Mouse (Mus musculus) liver, adult 2 months (tissue): ENCODE measurements around the gene Bbs9. TPM values are rescaled to one million over a fixed set of nuclear protein-coding genes. Genes with fewer than 3 reads are reported as not detected.

ENCODE experiments used
- DNase-seq: peaks from one replicate; pipeline ENCODE4 v3.0.0-alpha.2; 2011; ENCODE audit warnings: low read depth, low spot score; ENCODE audit errors: extremely low read depth
- H3K27ac ChIP-seq: fragments of 200-500 bp; replicated peaks from 2 replicates; pipeline ENCODE4 v1.5.1; 2012; ENCODE audit warnings: low read depth, mild to moderate bottlenecking, control low read depth, inconsistent platforms, low read length; ENCODE audit not compliant: insufficient read depth
- H3K27me3 ChIP-seq: fragments of 200-500 bp; 2 replicates; pipeline ENCODE4 v1.6.1; 2012; ENCODE audit warnings: mild to moderate bottlenecking, moderate library complexity, low read length, inconsistent platforms; ENCODE audit not compliant: control insufficient read depth, insufficient read depth
- H3K36me3 ChIP-seq: fragments of 200-500 bp; 2 replicates; pipeline ENCODE4 v1.6.1; 2012; ENCODE audit warnings: low read length, inconsistent platforms; ENCODE audit not compliant: control insufficient read depth, insufficient read depth
- H3K4me1 ChIP-seq: fragments of 200-500 bp; 2 replicates; pipeline ENCODE4 v1.6.1; 2011; ENCODE audit warnings: low read length; ENCODE audit not compliant: control insufficient read depth, insufficient read depth
- H3K4me3 ChIP-seq: fragments of 200-500 bp; 2 replicates; pipeline ENCODE4 v1.5.1; 2011; ENCODE audit warnings: low read depth, mild to moderate bottlenecking, control low read depth, low read length, moderate library complexity; ENCODE audit not compliant: insufficient read depth
- H3K79me2 ChIP-seq: fragments of 200-500 bp; 2 replicates; pipeline ENCODE4 v1.6.1; 2012; ENCODE audit warnings: inconsistent platforms, mild to moderate bottlenecking, low read length, moderate library complexity; ENCODE audit not compliant: control insufficient read depth, insufficient read depth
- H3K9ac ChIP-seq: fragments of 200-500 bp; 2 replicates; pipeline ENCODE4 v1.6.1; 2012; ENCODE audit warnings: low read depth, mild to moderate bottlenecking, control low read depth, inconsistent platforms, low read length
- CTCF ChIP-seq: fragments of 200-500 bp; IDR thresholded peaks from 2 replicates; pipeline ENCODE4 v1.5.1; 2011; ENCODE audit warnings: low read depth, low read length, control low read depth
- POLR2A ChIP-seq: fragments of 200-500 bp; IDR thresholded peaks from 2 replicates; pipeline ENCODE4 v1.6.1; 2011; ENCODE audit warnings: low read length, control low read depth; ENCODE audit not compliant: insufficient read depth; ENCODE audit errors: extremely low read depth
- WGBS: fragments of 180-500 bp; shearing (Covaris S2); methylation state at CpG from one replicate; pipeline ENCODE4 v1.1.7; 2018; 5-methylcytosine and 5-hydroxymethylcytosine counted together
- polyA plus RNA-seq: library from polyadenylated mRNA; depleted of rRNA; stranded (reverse); fragments of >200 nt; gene quantifications from 2 replicates; pipeline ENCODE4 v1.2.3, GENCODE M21; 2012
- total RNA-seq: library from RNA; depleted of rRNA; stranded (reverse); fragments of >200 nt; gene quantifications from 2 replicates; pipeline ENCODE4 v1.2.3, GENCODE M21; 2014

The Bbs9 gene
- total and polyA plus RNA-seq, 2 experiments = 3.3 to 8.0 TPM

- no peak for TF ChIP-seq POLR2A
- no peak for TF ChIP-seq CTCF
- 100% methylated on average over 1 of the region's 1 CpGs for whole genome bisulfite sequencing
- H3K27ac ChIP-seq = no peak overlapping the region
Observed at GRCm38 (mm10) chr9:22650781-22651180, 175.3 kb downstream of the Bbs9 start.

DNA sequence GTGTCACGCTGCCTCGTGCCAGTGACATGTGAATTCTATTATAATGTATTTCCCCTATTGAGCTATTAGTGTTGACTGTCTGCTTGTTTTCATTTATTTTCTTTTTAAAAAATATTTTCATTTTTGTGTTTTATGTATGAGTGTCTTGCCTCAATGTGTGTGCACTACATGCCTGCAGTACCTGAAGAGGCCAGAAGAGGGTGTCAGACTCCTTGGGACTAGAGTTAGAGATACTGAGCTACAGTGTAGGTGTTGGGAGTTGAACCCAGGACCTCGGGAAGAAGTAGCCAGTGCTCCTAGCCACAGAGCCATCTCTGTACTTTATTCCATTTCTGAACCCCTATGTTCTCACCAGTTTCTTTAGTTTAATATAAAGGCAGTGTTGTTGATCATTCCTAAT is 176.1 kb downstream of the Bbs9 start:
- Histone ChIP-seq H3K27ac (no peak overlapping the region), H3K27me3 (no peaks in the 10 kb centered on the region), H3K4me3 (no peak overlapping the region), H3K79me2 (no peaks in the 10 kb centered on the region), H3K4me1 (no peaks in the 10 kb centered on the region), H3K36me3 (no peaks in the 10 kb centered on the region), H3K9ac (no peak overlapping the region)
- no peak for DNase-seq
- TF ChIP-seq POLR2A (no peak), CTCF (no peak)
- WGBS = 97% methylated on average over 3 of the region's 3 CpGs

More at GRCm38 (mm10) chr9:22650781-22651180, 175.3 kb downstream of the Bbs9 start:
- no peak overlapping the region for H3K4me3 ChIP-seq
- DNase-seq = no peak
- H3K36me3 ChIP-seq = no peaks in the 10 kb centered on the region
- H3K4me1 ChIP-seq = no peaks in the 10 kb centered on the region
- H3K79me2 ChIP-seq = no peaks in the 10 kb centered on the region
- no peak overlapping the region for H3K9ac ChIP-seq
- no peaks in the 10 kb centered on the region for H3K27me3 ChIP-seq

DNA sequence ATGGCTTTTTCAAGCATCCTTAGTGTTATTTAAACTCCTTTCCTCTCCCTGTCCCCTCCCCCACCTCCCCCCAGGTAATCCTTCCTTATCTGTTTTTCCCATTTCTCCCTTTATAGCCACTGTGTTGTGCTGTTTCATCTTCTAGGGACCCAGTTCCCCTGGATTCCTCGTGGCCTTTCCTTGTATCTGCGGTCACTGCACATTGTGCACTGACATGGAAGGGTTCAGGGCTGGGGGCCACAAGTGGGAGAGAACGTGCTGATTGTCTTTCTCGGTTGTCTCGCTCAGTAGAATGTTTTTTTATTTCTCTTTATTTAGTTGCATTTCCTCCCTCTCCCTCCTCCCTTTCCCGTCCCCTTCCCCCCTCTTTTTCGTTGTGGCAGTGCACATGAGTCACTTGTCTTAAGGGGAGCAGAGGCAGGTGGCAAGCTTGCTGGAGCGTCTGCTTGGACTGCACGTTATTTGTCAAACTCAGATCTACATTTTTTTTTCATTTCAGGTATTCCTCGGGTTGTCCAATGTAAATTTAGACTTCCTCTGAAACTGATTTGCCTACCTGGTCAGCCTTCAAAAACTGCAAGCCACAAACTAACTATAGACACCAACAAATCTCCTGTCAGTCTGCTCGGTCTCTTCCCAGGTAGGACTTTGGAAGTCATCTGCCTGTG is 179.3 kb downstream of the Bbs9 start:
- 77% methylated on average over 11 of the region's 11 CpGs for WGBS
- TF ChIP-seq POLR2A (no peak), CTCF (no peak)
- no peak overlapping the region for H3K9ac ChIP-seq
- H3K27ac ChIP-seq = no peak overlapping the region
- H3K27me3 ChIP-seq = no peaks in the 10 kb centered on the region
- DNase-seq = no peak
- no peaks in the 10 kb centered on the region for H3K4me1 ChIP-seq
- no peaks in the 10 kb centered on the region for H3K79me2 ChIP-seq
- no peak overlapping the region for H3K4me3 ChIP-seq
- H3K36me3 ChIP-seq = peaks cover 2% of the 10 kb centered on the region; the same call in 1 of the 2 replicates

DNA sequence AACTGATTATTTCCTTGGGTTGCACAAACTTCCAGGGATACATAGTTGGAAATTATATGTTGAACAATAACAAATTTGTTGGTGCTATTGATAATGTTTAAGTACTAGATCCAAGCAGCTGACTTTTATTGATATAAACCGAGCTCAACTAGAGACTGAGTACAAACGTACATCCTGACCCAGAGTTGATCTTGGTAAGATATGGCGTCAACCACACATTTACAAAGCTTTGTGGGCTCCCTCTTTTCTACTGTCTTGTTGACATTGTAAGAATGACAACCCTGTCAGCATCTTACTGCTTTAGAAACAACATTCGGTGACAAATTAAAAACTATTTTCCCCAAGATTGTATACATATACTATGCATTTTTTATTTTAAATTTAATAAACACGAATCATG is 181.7 kb downstream of the Bbs9 start:
- Histone ChIP-seq H3K4me1 (no peaks in the 10 kb centered on the region), H3K36me3 (peaks cover 2% of the 10 kb centered on the region; the same call in 1 of the 2 replicates), H3K4me3 (no peak overlapping the region), H3K27me3 (no peaks in the 10 kb centered on the region), H3K79me2 (no peaks in the 10 kb centered on the region), H3K27ac (no peak overlapping the region), H3K9ac (no peak overlapping the region)
- no peak for DNase-seq
- TF ChIP-seq POLR2A (no peak), CTCF (no peak)
- 79% methylated on average over 5 of the region's 5 CpGs for WGBS

- no peak for DNase-seq
- TF ChIP-seq CTCF = no peak
- no peak for TF ChIP-seq POLR2A
- H3K9ac ChIP-seq = no peak overlapping the region
- H3K36me3 ChIP-seq = no peaks in the 10 kb centered on the region
- no peak overlapping the region for H3K4me3 ChIP-seq
- H3K27ac ChIP-seq = no peak overlapping the region
- no peaks in the 10 kb centered on the region for H3K79me2 ChIP-seq
- 90% methylated on average over 8 of the region's 8 CpGs for WGBS
- H3K27me3 ChIP-seq = no peaks in the 10 kb centered on the region
- no peaks in the 10 kb centered on the region for H3K4me1 ChIP-seq
Observed at GRCm38 (mm10) chr9:22665155-22665554, 189.6 kb downstream of the Bbs9 start.

DNA sequence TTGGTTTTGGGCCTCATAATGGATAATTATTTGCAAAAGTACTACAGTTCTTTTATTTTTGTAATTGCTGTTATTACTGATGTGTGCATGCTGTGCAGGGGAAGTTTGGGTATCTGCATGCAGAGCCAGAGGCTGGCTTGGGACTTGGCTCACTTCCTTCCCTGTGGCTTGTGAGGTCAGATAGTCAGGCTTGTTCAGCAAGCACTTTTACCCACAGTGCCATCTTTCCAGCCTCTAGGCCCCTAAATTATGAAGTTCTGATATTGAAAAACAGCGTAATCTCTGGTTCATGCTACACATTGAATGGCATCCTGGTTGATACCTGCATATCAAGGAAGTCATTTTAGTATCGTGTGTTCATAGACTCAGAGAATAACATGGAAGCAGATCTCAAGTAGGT is 197.4 kb downstream of the Bbs9 start:
- no peak for TF ChIP-seq CTCF
- TF ChIP-seq POLR2A = no peak

More for the DNA sequence above, 197.4 kb downstream of the Bbs9 start:
- Histone ChIP-seq H3K27ac (no peak overlapping the region), H3K79me2 (no peaks in the 10 kb centered on the region), H3K9ac (no peak overlapping the region), H3K4me1 (no peaks in the 10 kb centered on the region; the same call in 1 of the 2 replicates), H3K27me3 (no peaks in the 10 kb centered on the region), H3K36me3 (no peaks in the 10 kb centered on the region; the same call in 1 of the 2 replicates), H3K4me3 (no peak overlapping the region)
- no peak for DNase-seq
- 86% methylated on average over 2 of the region's 2 CpGs for WGBS
